Mouse (Mus musculus): ENCODE data around the gene Cln3.

Gene Cln3

DNA sequence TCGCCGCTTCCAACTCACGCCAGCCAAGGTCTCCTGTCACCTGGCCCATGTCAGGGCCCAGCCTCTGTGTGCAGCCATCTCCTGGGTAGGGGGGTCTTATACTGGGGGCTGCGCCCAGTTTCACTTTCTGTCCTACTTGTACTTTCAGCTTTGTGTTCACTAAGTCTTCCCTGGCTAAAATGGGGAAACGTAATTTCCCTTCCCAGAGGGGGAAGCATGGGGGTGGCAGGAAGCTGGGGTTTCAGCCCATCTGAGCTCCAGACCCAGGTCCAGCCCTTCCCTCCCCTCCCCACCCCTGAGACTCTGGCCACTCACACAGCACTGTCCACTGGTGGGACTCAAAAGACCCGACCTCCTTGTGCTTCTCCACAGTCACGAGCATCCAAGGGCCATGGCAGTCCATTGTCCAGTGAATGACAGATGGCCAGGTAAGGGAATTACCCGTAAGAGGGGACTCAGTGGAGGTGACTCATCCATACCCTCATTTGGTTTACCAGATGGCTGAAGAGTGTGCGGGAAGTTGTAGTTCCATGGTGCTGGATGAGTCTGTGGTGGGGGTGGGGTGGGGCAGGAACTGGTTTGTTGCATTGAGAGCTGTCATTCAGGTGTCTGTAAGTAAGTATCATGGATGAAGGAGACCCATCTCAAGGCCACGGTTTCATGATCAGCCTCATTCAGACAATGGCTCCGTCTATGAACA lies 9.4 kb upstream of the Cln3 start, which contains the start of gene Il27:
Gene Il27 (minus strand): TSS at position 80 of the 700 bp plus-strand sequence.
- no peak for DNase-seq

DNA sequence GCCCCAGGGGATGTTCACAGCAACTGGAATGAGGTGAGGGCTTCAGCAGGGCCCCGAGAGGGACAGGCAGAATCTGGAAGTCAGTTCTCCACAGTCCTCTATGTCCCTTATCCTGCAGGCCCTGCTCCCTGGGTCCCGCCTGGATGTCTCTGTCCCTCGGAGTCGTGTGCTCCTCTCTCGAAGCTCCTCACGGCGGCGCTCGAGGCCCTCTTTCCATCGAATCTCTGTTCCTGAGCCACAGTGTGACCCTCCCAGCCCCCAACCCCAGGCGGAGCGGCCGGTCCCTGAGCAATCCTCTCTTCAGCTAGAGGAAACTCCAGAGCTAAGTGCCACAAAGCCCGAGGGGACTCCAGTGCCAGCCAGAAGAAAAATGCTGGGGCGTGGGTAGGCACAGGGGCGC lies 2.2 kb upstream of the Cln3 start:
- DNase-seq = peak; percentile 58

DNA sequence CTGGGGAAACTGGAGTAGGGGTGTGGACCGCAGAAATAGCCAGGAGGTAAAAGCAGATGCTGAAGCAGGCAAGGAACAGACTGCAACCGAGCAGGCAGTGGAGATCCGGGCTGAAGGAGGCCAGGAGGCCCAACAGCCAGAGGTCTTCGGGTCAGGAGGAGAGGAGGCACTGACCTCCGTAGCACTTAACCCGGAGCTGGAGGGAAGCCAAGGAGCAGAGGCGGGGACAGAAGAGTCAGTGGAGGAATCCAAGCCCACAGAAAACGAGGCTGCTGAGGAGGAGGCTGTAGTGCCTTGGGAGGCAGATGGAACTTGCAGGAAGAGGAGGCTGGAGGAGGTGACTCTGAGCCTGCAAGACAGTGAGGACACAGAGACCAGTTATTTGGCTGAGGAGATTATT lies 1.2 kb upstream of the Cln3 start:
- no peak for DNase-seq

DNA sequence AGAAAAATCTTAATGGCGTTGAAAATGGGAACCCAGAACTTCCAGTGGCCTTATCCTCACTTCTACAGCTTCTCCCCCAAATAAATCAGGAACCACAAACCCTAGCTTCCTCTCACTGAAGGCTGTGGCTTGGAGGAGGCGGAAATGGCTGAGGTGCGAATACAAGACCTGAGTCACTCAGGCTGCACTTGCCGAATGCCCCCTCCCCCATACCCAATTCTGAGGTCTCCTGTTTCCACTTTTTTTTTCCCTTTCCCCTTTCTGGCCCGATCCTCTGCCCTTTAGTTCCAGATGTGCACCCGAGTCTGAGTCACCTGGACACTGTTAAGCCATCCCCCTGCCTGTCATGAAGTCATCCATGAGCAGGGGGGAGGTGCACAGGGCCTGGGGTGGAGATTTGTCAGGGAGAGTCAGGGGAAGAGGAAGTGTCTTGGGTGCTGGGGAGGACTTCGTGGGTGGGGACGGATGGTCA lies 1.1 kb downstream of the Cln3 start, which contains the start of gene Apobr:
Gene Apobr (plus strand): TSS at position 437 of the 472 bp plus-strand sequence.
- DNase-seq = peak; percentile 26

DNA sequence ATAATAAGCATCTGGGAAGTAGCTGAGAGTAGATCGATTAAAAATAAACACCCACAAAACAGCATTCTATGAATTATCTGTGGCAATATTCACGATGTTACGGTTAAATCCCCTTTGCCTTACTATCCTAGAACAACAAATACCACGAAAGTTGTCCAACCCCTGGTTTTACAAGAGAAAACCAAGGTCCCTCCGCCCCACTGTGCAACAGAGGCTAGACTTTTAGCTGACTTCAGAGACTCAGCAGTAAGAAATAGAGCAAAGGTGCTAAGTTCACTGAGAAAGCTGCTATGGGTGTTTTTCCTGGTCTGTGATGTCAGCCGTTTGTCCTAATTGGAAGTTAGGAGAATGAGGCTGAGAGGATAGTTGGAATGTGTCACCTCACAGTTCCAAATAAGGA lies 1.9 kb downstream of the Cln3 start:
- no peak for DNase-seq

DNA sequence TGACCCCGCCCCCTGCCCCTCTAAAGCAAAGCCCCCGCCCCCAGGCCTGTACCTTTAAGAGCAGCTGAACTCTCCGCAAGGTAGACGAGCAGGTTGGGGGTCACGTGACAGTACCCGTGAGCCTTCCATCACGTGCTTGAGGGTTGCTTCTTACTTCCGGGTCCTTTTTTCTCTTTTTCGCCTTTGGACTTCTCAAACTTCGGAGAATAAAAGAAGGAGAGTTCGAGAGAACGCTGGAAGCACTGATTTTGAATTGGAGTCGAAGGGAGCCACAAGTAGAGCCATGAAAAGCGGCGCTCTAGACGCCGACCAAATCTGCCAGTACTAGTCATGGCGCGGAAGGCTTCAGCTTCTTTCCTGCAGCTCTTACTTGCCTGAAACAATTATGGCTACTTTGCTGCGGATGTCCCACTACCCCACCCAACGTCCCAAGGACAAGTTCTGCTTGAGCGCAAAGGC lies 2.3 kb downstream of the Cln3 start:
- peak; percentile 85 for DNase-seq

DNA sequence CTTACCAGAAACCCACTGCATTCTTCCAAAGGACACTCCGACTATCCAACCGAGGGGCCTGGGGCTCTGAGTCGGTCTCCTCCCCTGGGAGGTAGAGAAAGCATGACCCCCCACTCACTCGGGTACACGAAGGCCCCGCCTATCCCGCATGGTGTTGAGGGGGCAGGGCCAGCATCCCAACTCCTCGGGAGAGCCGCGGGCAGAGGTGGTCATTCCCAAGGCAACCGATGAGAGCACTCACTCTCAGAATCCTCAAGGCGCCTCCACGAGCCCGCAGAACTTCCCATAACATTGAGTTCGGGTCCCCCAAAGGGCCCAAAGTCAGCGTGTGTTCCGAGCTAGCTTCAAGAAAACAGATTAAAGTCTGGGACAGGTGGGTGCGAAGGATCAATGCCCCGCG lies 2.9 kb downstream of the Cln3 start:
- peak; percentile 36 for DNase-seq

DNA sequence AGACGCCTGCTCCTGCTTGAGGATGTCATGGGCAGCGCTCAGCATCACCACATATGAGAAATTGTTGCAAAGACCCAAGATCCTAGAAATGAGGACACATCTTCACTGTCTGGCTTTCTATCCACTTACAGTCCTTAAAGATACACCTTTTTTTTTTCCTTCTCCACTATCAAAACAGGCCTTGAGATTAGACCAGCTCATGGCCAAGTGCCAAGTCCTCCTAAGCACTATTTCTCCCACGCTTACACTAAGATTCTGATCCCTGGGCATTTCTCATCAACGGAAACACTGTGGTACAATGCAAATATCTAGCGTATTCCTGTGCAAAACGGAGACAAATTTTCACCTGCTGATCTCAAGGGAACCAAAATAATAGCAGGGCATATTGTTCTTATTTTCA lies 4.0 kb downstream of the Cln3 start:
- DNase-seq = no peak

DNA sequence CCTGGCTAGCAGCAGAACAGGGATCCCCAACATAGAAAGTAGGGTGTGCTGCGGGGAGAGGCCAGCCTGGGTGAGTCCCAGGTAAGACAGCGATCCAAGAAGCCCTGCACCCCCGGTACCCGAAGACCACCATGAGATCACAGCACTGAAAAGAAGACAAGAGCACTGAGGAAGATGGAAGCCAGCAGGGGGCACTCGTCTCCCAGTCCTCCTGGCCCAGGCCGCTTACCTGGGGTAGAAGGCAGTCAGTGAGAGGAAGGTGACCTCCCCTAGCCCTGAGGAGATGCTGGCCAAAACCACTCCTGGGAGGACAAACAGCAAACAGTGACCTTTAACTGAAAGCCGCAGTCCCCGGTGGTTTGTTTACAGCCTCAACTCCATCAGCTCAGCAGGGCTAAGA lies 6.4 kb downstream of the Cln3 start:
- DNase-seq = peak; percentile 50

DNA sequence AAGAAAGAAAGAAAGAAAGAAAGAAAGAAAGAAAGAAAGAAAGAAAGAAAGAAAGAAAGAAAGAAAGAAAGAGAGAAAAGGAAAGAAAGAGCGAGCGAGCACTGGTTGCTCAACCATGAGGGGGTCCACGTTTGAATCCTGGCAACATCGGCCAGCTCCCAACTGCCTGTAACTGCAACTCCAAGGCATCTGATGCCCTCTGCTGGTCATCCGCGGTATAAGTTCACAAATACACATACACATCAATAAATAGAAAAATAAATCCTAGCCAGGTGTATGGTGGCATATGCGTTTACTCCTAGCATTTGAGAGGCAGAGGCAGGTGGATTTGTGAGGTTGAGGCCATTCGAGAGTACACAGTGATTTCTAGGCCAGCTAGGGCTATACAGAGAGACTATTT lies 8.7 kb downstream of the Cln3 start:
- peak; percentile 78 for DNase-seq

DNA sequence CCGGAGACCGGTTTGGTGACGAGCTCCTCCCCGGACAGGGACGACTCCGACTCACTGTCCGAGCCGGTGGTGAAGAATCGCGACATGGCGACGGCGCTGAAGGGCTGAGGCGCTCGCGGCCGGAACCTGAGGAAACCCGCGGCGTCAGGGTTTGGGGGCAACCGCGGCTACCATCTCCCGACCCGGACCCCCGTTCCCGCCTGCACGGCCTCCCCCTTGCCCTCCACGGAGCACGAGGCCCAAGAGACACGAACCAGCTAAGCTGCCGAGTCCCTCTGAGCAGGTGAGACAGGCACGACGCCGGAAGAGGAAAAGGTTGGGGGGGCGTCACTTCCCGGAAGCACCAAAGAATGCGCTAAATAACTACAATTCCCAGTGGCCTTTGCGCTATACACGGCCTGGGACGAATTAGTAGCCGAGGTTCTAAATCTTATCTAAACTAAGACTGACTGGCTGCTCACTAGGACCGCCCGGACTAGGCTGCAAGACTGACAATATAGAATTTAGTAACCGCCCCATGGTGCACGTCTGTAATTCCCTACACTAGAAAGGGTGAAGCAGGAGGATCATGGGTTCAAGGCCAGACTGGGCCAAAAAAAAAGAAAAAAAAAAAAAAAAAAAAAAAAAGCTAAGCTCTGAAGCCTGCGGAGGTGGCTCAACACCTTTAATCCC lies 19.4 kb downstream of the Cln3 start, which contains the start of gene Eif3c:
Gene Eif3c (minus strand): TSS at position 318 of the 672 bp plus-strand sequence.
- DNase-seq = peak; percentile 86

DNA sequence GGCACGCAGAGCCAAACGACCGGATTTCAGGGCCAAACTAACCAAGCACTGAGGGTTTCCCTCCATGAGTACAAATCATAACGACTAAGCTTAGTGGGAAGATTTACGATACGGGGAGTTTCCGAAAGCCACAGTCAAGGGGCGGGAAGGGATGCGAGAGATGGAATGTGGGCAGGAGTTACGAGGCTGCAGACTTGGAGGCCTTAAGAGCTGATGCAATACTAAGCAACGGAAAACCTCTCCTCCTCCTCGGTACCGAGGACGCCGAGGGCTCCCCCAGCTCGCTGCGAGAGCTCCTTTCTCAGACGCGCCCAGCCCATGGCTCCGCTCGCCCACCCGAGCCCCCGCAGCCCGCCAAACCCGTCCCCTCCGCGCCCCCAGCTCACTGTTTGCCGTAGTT lies 19.9 kb downstream of the Cln3 start:
- DNase-seq = peak; percentile 21

DNA sequence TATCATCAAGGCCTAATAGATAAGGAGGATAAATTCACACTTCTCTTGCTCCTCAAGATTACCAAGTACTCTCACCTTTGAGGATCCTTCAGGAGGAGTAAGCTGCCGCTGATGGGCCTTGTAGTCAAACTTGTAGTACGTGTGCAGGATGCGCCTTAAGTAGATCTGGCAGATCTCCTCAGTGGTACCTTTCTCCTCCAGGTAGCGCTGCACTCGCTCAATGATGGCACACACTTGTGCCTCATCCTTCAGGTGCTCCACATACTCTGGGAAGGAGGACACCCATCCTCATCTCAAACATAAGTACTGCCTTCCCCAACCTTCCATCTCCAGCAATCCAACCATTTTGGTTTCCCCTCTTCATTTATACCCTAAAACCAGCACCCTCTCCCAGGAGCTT lies 29.0 kb downstream of the Cln3 start:
- DNase-seq = no peak

DNA sequence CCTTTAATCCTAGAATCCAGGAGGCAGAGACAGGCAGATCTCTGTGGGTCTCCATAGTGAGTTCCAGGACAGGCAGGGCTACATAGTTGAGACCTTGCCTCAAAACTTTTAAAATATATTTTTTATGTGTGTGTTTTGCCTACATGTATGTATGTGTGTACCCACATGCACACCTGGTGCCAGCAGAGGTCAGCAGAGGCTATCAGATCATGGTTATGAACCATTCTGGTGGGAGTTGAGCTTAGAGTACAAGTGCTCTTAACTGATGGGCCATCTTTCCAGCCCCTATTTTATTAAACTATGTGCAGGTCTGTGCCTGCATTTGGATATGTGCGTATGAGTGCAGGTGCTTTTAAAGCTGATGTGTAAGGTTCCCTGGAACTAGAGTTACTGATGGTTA lies 30.8 kb downstream of the Cln3 start:
- no peak for DNase-seq

DNA sequence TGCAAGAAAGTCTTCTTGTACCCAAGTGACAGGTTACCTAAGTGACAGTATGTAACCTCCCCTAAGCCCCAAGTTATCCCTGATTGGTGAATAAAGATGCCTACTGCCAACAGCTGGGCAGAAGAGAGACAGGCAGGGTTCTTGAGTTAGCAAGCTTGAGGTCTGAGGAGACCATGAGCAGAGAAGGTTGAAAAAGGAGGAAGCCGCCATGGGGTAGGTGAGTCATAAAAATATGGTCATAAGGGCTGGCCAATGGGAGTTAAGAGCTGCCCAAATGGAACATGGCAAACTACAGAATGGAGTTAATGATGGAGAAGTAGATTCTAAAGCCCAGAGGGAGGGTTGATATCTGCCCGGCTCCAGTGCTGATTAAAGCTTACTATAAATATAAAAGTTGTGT lies 40.0 kb downstream of the Cln3 start:
- DNase-seq = no peak

DNA sequence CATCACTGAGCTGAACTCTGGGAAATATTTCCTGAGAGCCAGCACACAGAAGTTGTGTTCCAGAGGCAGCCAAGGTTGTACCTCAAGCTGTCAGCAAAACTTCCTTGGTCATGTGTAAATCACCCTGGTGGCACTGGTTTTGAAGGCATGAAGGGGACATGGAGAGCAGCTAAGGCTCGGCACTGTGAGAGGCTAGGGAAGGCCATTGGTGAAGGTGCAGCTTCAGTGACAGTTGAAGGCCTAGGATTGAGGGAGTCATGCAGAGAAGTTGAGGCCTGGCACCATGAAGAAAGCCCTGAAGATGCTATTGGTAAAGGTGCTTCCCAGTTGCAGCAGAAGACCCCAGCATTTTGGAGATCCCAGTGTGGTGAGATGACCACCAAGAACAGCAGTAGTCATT lies 44.0 kb downstream of the Cln3 start:
- DNase-seq = no peak

DNA sequence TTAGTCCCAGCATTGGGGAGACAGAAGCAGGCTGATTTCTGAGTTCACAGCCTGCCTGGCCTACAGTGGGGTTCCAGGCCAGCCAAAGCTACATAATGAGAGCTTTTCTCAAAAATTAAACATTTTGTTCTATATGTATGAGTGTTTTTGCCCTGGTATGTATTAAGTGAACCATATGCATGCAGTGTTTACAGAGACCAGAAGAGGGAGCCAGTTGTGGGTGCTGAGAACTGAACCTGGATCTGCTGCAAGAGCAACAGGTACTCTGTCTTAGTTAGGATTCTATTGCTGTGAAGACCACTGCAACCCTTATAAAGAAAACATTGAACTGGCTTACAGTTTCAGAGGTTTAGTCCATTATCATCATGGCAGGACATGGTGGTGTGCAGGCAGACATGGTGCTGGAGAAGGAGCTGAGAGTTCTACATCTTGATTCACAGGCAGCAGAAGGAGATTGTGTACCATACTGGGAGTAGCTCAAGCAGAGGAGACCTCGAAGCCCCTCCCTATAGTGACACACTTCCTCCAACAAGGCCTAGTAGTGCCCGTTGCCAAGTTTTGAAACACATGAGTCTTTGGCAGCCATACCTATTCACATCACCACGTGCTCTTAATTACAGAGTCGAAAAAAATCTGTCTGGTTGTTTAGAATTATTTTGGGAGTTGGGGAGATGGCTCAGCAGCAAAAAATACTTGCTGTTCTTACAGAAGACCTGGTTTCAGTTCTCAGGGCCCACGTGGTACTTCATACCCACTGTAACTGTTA lies 47.6 kb downstream of the Cln3 start:
- DNase-seq = peak; percentile 12

DNA sequence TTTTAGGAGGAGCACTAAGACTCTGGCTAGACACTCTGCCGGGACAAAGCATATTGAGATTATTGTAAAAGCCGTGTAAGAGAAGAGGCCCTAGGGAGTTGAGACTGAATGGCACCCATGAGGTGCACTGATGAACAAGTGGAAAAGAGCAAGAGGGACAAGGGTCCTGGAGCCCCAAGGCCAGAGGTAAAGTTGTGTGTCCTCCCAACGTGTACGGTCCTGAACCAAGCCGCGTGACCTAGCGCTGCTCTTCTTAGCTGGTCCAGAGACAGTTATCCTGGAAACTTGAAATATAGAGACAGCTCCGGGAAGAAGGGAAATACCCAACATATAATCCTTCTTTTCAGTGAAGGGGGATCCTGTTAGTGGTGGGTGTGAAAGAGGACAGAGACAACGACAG lies 49.2 kb downstream of the Cln3 start:
- DNase-seq = no peak

DNA sequence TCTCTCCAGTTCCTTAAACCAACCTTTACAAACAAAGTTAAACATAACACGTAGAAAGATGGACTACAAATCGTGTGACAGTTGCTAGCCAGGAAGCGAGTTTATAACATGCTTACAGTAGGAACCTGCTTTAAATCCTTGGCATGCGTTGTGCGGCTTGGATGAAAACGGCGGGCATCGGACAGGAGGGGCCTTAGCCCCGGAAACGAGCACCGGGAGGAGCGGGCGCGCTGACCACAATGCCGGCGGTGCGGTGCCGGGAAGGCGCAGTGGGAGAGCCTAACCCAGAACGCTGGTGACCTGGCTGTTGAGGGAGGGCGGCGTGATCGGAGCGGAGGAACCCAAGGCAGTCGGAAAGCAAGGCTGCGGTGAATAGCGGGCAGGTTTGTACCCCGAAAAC lies 49.9 kb downstream of the Cln3 start:
- peak; percentile 19 for DNase-seq

DNA sequence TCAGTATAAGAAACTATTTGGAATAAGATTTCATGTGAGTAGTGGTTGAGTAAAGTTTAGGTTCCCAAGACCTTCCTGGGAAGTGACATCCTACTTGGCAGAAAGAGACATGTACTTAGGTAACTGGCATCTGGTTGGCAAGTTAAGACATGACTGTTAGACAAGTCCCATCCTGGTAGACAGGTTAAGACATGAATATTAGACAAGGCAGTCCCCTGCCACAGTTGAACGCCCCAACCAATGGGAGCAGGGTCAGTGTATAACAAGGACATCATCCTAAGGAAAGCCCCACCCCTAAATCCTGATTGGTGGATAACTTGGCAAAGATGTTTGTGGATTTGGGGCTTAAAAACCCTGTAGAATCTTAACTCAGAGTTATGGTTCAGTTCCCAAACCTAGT lies 52.2 kb downstream of the Cln3 start:
- DNase-seq = no peak

DNA sequence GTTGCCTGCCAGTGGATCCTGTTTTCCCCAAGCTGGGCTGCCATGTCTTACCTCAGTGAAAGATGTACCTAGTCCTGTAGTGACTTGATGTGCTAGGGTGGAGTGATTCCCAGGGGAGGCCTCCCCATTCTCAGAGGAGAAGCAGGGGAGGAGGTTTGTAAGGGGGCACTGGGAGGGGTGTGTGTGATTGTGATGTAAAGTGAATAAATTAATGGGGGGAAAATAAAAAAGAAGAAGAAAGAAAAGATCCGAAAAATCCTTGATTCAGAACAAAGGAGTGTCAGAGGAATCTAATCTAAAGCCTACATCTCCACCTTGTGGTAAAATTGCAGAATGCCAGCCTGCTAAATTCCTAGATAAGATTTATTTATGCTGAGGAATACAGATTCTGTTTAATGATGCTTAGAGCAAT lies 57.4 kb downstream of the Cln3 start:
- DNase-seq = no peak

DNA sequence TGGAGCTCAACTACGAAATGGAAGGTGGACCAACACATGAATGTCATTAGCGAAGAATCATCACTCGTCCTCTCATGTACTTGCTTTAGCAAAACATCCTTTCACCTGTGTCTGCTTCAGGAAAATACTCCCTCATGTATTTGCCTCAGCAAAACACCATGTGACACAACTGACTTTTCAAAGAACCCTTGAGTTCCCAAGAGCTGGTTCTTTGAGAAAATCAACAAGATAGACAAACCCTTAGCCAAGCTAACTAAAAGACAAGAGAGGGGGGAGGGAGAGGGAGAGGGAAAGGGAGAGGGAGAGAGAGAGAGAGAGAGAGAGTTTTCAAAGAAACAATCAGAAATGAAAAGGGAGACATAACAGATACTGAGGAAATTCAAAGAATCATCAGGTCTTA lies 62.3 kb downstream of the Cln3 start:
- DNase-seq = no peak
